Mouse (Mus musculus): ENCODE data around the gene Ubtfl1. TPM values are rescaled to one million over a fixed set of nuclear protein-coding genes. Genes with fewer than 3 reads are reported as not detected.

The Ubtfl1 gene
- polyA plus RNA-seq, 1 experiment from 2014 or later: not detected

Small RNA genes lying within 50 kb of the gene (microRNA-seq; reads per million reads assigned to microRNA genes)
- not detected for gene Gm22854

Other genes starting within 250 kb of the Ubtfl1 start
- gene Chordc1, start 112.3 kb upstream of the Ubtfl1 start, polyA plus RNA-seq (2015; fragmentation: Nextera tagmentation; extraction: Ambion mirVana): 78.2 and 80.0 TPM in 2 replicates
- gene Naalad2, start 1.4 kb upstream of the Ubtfl1 start, polyA plus RNA-seq (2015; fragmentation: Nextera tagmentation; extraction: Ambion mirVana): 6.2 and 6.5 TPM in 2 replicates
- not detected in 2 replicates for gene Mbd3l2, start 26.2 kb downstream of the Ubtfl1 start, polyA plus RNA-seq (2015; fragmentation: Nextera tagmentation; extraction: Ambion mirVana)
- gene Zfp558, start 73.8 kb downstream of the Ubtfl1 start, polyA plus RNA-seq (2015; fragmentation: Nextera tagmentation; extraction: Ambion mirVana): 3.0 and 3.6 TPM in 2 replicates
- gene Mbd3l1, start 73.9 kb downstream of the Ubtfl1 start, polyA plus RNA-seq (2015; fragmentation: Nextera tagmentation; extraction: Ambion mirVana): not detected in 2 replicates

Data from heart, embryonic 16.5 days (tissue).